Mouse (Mus musculus) liver, embryonic 14.5 days (tissue): Measurements from ENCODE around the gene Ndufb7. TPM values are rescaled to one million over a fixed set of nuclear protein-coding genes. Genes with fewer than 3 reads are reported as not detected.
"Not testable (repeated sequence)": the region's sequence is repeated elsewhere in the genome, so short reads cannot be mapped to it uniquely, and the experiment has no call there.

Experiments
- ATAC-seq: fragments of 200-750 bp; cut with Nextera tagmentation; 2 replicates; pipeline ENCODE4 v1.8.0; 2017; ENCODE audit warnings: moderate number of reproducible peaks, mild to moderate bottlenecking, moderate library complexity; ENCODE audit not compliant: insufficient read depth
- DNase-seq, 3 experiments: peaks; one replicate each; pipeline ENCODE4 v3.0.0-alpha.2; 2012 to 2013; ENCODE audit warnings: low read depth in 3 of 3, low spot score in 3 of 3
- H3K27ac ChIP-seq: fragments of 300-500 bp; sonication (generic); 2 replicates; pipeline ENCODE4 v1.5.1; 2014; ENCODE audit warnings: moderate library complexity, mild to moderate bottlenecking, control low read depth, inconsistent platforms
- H3K27me3 ChIP-seq: fragments of 300-500 bp; sonication (generic); 2 replicates; pipeline ENCODE4 v1.6.1; 2014; ENCODE audit warnings: mild to moderate bottlenecking, low read length, moderate library complexity; ENCODE audit not compliant: control insufficient read depth, insufficient read depth
- H3K36me3 ChIP-seq: fragments of 300-500 bp; sonication (generic); replicated peaks from 2 replicates; pipeline ENCODE4 v1.6.1; 2014; ENCODE audit warnings: low read depth; ENCODE audit not compliant: control insufficient read depth, insufficient read depth
- H3K4me1 ChIP-seq, 2 experiments: fragments of 200-500 bp in 1 of 2; fragments of 300-500 bp in 1 of 2; sonication (generic) in 1 of 2; replicated peaks; 2 replicates each; pipeline ENCODE4 v1.6.1; 2012 to 2014; ENCODE audit warnings: antibody characterized with exemption in 1 of 2, inconsistent platforms in 1 of 2, low read length in 1 of 2; ENCODE audit not compliant: control insufficient read depth in 2 of 2, insufficient read depth in 2 of 2
- H3K4me2 ChIP-seq: fragments of 300-500 bp; sonication (generic); 2 replicates; pipeline ENCODE4 v1.6.1; 2014; ENCODE audit warnings: low read depth, mild to moderate bottlenecking, control low read depth, moderate library complexity
- H3K4me3 ChIP-seq, 2 experiments: fragments of 200-500 bp in 1 of 2; fragments of 300-500 bp in 1 of 2; sonication (generic) in 1 of 2; 2 replicates each; pipeline ENCODE4 v1.5.1; 2012 to 2014; ENCODE audit warnings: low read depth in 2 of 2, low read length in 2 of 2, mild to moderate bottlenecking in 2 of 2, control low read depth in 1 of 2, inconsistent platforms in 1 of 2, moderate library complexity in 1 of 2; ENCODE audit not compliant: insufficient read depth in 1 of 2
- H3K9ac ChIP-seq: fragments of 300-500 bp; sonication (generic); replicated peaks from 2 replicates; pipeline ENCODE4 v1.6.1; 2014; ENCODE audit warnings: mild to moderate bottlenecking, control low read depth, moderate library complexity
- H3K9me3 ChIP-seq: fragments of 300-500 bp; sonication (generic); 2 replicates; pipeline ENCODE4 v1.6.1; 2016; ENCODE audit warnings: low read length, mixed read lengths; ENCODE audit not compliant: control insufficient read depth
- CTCF ChIP-seq: IDR thresholded peaks from 2 replicates; pipeline ENCODE4 v1.5.1; 2016; ENCODE audit warnings: antibody characterized with exemption, low read depth, control low read depth
- EP300 ChIP-seq: IDR thresholded peaks from 2 replicates; pipeline ENCODE4 v1.6.1; 2016; ENCODE audit warnings: antibody characterized with exemption, low read depth
- WGBS: fragments of 180-500 bp; shearing (Covaris S2); extraction: QIAGEN DNeasy Blood & Tissue Kit; methylation state at CpG from one replicate; pipeline ENCODE4 v1.1.7; 2014; ENCODE audit not compliant: insufficient replicate concordance; 5-methylcytosine and 5-hydroxymethylcytosine counted together
- polyA plus RNA-seq, 2 experiments: library from polyadenylated mRNA; depleted of rRNA in 1 of 2; stranded (reverse) in 1 of 2; unstranded in 1 of 2; fragments of >200 nt; fragmentation: Nextera tagmentation in 1 of 2; extraction: Ambion mirVana in 1 of 2; gene quantifications; 2 replicates each; pipeline versions ENCODE4 v1.2.1 to v1.2.3; 2012 to 2014

Ndufb7 gene
- polyA plus RNA-seq, 2 experiments, result 197 to 290 TPM

DNA sequence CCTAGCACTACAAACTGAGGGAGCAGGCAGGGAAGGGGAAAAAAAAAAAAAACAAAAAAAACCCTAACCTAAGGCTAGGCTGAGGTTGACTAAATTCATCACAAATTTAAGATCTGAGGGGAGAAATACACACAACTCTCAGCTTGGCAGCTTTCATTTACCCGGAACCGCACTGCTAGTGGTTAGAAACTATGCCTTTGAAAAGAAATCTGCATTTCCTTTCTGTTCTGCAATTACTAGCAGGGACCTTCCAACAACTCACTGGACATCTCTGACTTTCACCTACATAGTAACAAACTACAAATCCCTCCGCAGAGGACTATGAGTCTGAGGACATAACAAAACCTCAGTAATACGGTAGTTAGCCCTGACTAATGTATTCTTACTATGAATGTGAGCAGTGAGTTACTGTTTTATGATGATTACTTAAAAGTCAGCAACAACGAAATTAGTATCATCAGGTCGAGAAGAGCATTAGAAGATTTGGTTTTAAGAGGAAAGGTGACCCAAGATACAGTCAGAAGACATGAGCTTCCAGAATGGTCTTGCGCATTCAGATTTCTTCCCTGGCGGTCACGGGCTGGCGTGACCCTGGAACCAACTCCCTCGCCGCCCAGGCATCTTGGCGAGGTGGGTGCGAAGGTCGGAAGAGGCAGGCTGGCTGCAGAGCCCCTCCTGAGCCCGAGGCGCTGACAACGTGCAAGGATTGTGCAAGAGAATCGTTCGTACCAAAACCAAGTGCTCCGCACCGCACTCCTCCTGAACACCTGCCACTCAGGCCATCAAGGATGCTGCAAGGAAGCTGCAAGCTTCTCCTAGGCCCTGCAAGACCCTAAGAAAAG is 27.1 kb downstream of the Ndufb7 start:
- Histone ChIP-seq H3K4me3 (peak overlapping the region; percentile 65 to 91), H3K4me1 (peaks cover 12 to 16% of the 10 kb centered on the region in 2 experiments), H3K4me2 (peak overlapping the region; percentile 90), H3K9me3 (no peaks in the 10 kb centered on the region), H3K36me3 (no peaks in the 10 kb centered on the region; the same call in 1 of the 2 replicates), H3K27me3 (no peaks in the 10 kb centered on the region), H3K27ac (peak overlapping the region; percentile 43), H3K9ac (peak overlapping the region; percentile 85)
- DNase-seq, result no peak
- WGBS, result 4% methylated on average over 22 of the region's 22 CpGs
- ATAC-seq, result peak; percentile 7
- no peak for TF ChIP-seq EP300
- no peak for TF ChIP-seq CTCF

DNA sequence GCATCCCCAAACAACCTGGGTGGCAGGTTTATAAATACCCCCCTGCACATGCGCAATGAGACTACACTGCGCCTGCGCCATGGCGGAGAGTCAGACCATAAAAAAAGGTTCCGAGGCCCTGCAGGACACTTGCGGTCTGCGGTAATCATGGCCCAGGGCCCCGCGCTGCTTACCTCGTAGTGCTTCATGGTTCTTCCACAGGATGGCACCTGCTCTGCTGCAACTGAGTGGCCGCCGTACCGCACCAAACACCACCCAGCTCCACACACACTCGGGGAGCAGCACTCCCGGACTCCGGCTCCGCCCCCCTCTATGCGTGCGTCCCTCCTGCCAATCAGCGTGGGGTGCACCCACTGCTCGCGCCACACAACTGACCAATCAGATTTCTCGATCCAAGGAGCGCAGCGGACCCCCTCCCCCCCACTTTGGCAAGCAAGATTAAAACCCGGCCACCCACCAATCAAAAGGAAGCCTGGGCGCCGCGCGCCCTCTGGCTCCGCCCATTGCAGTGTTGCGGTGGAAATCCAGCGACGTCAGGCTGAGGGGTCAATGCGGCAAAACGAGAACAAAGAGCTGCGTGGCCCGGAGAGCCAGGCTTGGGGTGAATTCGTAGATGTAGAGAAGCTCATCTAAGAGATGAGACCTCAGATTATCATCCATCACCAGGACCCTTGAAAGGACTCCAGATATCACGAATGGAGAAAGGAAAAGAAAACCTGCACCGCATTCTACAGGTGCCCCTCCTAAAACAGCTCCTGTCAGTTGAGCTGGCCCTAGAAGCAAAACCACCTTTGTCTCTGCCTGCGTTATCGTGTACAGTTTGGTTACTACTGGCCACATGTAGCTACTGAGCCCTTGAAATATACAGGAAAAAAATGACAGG is 27.9 kb downstream of the Ndufb7 start:
- Histone ChIP-seq H3K27ac (peak overlapping the region; percentile 94), H3K4me1 (peaks cover 21 to 24% of the 10 kb centered on the region in 2 experiments), H3K9me3 (no peaks in the 10 kb centered on the region), H3K27me3 (no peaks in the 10 kb centered on the region), H3K9ac (peak overlapping the region; percentile 85), H3K36me3 (no peaks in the 10 kb centered on the region; the same call in 1 of the 2 replicates), H3K4me2 (peak overlapping the region; percentile 90), H3K4me3 (peak overlapping the region; percentile 65 to 91)
- DNase-seq (peak; percentile 97 to 99 (median 97)), ATAC-seq (peak; percentile 97)
- WGBS, result under 1% methylated on average over 43 of the region's 43 CpGs
- TF ChIP-seq EP300, result peak; percentile 10; the same call in 1 of the 2 replicates
- TF ChIP-seq CTCF, result peak; percentile 38; the same call in 1 of the 2 replicates

DNA sequence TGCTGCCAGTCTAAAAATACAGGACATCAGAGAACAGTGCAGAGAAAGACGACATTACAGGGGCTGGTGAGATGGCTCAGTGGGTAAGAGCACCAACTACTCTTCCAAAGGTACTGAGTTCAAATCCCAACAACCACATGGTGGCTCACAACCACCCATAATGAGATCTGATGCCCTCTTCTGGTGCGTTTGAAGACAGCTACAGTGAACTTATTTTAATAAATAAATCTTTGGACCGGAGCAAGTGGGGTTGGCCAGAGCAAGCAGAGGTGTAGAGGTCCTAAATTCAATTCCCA is 28.5 kb downstream of the Ndufb7 start:
- WGBS, result 38% methylated on average over 3 of the region's 3 CpGs
- Histone ChIP-seq H3K4me3 (peak overlapping the region; percentile 65 to 69), H3K4me1 (peaks cover 27 to 30% of the 10 kb centered on the region in 2 experiments), H3K9ac (peak overlapping the region; percentile 83), H3K27ac (peak overlapping the region; percentile 94), H3K4me2 (peak overlapping the region; percentile 90)
- TF ChIP-seq CTCF, result peak; percentile 49
- not testable (repeated sequence) for H3K27me3 ChIP-seq, H3K9me3 ChIP-seq, H3K36me3 ChIP-seq, ATAC-seq, DNase-seq

DNA sequence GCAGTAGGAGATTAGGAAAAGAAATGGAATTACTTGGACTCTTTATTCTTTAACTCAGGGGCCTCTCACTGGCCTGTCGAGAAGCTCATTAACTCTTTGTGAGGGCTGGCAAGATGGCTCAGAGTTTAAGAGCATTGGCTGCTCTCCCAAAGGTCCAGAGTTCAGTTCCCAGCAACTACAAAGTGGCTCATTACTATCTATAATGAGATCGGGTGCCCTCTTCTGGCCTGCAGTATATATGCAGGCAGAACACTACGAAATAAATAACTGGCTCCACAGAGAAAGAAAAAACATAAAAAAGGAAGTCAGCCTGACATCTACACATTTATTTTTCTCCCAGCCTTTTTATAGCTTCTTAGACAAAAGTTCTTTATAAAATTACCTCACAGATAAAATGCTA is 29.9 kb downstream of the Ndufb7 start:
- Histone ChIP-seq H3K27ac (no peak overlapping the region; the same call in 1 of the 2 replicates), H3K4me3 (no peak overlapping the region), H3K4me2 (no peak overlapping the region), H3K9ac (no peak overlapping the region), H3K4me1 (peaks cover 37 to 44% of the 10 kb centered on the region in 2 experiments), H3K27me3 (no peaks in the 10 kb centered on the region), H3K36me3 (no peaks in the 10 kb centered on the region; the same call in 1 of the 2 replicates), H3K9me3 (no peaks in the 10 kb centered on the region)
- DNase-seq (no peak), ATAC-seq (no peak)
- WGBS, result 16% methylated on average over 3 of the region's 3 CpGs
- TF ChIP-seq CTCF (peak; percentile 66), EP300 (no peak)

DNA sequence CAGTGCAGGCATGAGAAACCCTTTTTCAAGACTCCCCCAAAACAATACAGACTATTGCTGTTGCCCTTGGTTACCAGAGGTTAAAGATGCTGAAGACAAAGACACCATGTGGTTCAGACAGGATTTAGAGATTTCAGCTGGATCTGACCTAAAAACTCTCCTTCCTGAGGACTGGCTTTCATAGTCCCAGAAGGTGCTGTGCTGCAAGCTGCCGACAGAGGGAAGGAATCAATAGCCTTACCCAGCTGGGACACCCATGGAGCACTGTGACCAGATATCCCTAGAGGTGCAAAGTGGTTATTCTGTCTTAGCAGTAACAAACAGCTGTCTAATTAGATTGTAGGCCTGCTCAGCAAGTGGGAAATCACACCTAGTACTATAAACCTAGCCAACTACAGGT is 31.7 kb downstream of the Ndufb7 start:
- peaks cover 42 to 55% of the 10 kb centered on the region in 2 experiments for H3K4me1 ChIP-seq
- H3K4me3 ChIP-seq, result no peak overlapping the region
- ATAC-seq, result no peak
- TF ChIP-seq CTCF (peak; percentile 60), EP300 (no peak)
- no peak overlapping the region for H3K27ac ChIP-seq
- H3K9me3 ChIP-seq, result no peaks in the 10 kb centered on the region
- WGBS, result 33% methylated on average over 1 of the region's 1 CpGs
- DNase-seq, result no peak
- no peaks in the 10 kb centered on the region for H3K36me3 ChIP-seq
- H3K27me3 ChIP-seq, result no peaks in the 10 kb centered on the region
- no peak overlapping the region for H3K9ac ChIP-seq
- no peak overlapping the region for H3K4me2 ChIP-seq
